Mouse (Mus musculus): Measurements from ENCODE around the gene Prkcg. TPM values are rescaled to one million over a fixed set of nuclear protein-coding genes. Genes with fewer than 3 reads are reported as not detected.

Prkcg gene
- total RNA-seq, 2 experiments from 2014 or later: 0.84 TPM; not detected in 1

DNA sequence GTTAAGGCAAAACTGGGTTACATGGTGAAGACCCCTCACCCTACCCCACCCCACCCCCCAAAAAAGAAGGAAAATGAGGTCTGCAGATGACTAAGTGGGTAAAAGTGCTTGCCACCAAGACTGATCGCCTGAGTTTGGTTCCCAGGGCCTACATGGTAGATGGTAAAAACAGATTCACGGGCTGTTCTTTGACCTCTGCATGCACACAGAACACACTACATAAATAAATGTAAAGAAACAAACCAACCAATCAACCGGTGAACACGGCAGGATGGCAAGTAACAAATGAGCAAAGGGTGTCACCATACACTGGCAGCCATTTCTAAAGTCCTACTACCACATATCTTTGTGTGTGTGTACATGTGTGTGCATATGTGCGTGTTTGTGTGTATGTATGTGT is 59.3 kb downstream of the Prkcg start:
- ATAC-seq (replicated peaks; ENCODE audit: low FRiP score, poor library complexity, severe bottlenecking): no peak

DNA sequence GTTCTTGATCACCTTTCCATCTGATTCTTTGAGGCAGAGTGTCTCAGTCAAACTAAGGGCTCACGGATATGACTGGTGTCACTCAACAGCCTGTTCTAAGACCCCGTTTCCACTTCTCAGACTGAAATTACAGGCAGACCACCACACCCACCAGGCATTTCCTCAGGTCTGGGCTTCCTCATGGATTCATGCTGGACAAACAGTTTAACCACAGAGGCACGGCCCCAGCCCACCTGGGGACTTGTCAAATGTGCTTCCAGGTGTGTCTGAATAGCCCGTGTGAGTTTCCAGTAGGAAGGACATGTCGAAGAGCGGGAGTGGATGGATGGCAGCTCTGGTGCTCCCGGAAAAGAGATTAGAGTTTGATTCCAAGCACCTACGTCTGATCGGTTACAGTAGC is 60.8 kb downstream of the Prkcg start:
- no peak for ATAC-seq (replicated peaks; ENCODE audit: low FRiP score, poor library complexity, severe bottlenecking)

DNA sequence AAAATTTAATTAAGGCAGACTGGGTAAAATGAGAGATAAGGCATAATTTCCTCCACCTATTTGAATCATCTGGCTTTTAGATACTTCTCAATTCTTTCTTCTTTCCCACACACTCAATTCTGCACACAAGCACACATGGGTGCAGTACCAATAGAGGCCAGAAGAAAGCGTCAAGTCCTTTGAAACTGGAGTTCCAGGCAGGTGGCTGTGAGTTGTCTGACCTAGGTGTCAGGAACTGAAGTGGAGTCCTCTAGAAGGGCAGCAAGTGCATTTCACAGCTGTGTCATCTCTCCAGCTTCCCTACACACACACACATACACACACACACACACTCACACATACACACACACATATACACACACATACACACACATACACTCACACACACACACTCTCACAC is 62.6 kb downstream of the Prkcg start:
- no peak for ATAC-seq (replicated peaks; ENCODE audit: low FRiP score, poor library complexity, severe bottlenecking)

DNA sequence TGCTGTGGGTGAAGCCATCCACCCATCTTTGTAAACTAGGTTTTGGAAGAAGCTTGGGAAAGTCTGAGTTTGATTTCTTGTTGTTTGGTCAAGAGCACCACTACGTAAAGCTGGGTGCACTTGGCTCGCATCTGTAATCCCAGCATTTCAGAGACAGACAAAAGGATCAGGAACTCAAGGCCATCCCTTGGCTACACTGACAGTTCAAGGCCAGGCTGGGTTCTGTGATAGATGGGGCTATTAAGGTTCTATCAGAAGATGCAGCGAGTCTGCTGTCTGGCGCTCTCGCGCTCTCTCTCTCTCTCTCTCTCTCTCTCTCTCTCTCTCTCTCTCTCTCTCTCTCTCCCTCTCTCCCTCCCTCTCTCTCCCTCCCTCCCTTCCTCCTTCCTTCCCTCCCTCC is 65.9 kb downstream of the Prkcg start:
- ATAC-seq (replicated peaks; ENCODE audit: low FRiP score, poor library complexity, severe bottlenecking): no peak

DNA sequence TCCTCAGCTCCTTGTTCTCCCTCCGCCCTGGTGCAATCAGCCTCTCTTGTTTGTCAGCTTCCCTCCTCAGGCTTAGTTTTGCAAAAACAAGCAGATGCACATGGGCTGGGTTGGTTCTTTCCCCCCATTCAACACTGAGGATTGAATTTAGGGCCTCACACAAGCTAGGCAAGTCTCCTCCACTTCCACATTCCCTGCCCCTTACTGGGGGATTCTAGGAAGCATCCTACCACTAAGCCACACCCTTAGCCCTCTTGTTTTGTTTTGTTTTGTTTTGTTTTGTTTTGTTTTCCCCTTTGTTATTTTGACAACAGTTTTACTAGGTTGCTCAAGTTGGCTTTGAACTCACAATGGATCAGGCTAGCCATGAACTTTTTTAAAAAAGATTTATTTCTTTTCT is 71.7 kb downstream of the Prkcg start:
- no peak for ATAC-seq (replicated peaks; ENCODE audit: low FRiP score, poor library complexity, severe bottlenecking)

DNA sequence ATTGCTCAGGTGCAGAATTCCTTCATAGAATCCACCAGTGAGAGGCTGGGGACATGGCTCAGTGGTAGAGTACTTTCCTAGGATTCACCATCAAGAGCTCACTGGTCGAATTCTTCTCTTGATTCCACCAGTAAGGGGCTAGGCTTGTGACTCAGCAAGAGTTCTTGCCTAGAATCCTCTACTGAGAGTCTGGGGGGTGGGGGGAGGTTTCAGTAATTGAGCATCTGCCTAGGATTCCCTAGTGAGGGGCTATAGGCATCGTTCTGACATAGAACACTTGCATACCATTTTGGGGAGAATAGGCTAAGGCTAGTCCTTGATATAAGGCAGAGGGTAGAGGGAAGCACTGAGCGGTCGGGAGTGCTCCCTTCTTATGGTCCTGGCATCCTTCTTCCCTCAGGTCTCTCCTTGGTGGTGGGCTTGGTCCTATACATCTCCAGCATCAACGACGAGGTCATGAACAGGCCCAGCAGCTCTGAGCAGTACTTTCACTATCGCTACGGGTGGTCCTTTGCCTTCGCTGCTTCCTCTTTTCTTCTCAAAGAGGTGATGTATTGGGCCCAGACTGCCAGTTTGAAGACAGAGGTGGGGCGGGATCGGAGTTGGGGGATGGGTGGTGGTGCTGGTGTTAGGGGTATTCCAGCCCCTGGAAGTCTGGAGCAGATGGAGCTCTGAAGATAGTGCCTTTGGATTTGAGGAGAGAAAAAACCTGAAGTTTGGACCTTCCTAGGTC is 76.7 kb downstream of the Prkcg start:
- ATAC-seq (replicated peaks; ENCODE audit: low FRiP score, poor library complexity, severe bottlenecking): no peak

DNA sequence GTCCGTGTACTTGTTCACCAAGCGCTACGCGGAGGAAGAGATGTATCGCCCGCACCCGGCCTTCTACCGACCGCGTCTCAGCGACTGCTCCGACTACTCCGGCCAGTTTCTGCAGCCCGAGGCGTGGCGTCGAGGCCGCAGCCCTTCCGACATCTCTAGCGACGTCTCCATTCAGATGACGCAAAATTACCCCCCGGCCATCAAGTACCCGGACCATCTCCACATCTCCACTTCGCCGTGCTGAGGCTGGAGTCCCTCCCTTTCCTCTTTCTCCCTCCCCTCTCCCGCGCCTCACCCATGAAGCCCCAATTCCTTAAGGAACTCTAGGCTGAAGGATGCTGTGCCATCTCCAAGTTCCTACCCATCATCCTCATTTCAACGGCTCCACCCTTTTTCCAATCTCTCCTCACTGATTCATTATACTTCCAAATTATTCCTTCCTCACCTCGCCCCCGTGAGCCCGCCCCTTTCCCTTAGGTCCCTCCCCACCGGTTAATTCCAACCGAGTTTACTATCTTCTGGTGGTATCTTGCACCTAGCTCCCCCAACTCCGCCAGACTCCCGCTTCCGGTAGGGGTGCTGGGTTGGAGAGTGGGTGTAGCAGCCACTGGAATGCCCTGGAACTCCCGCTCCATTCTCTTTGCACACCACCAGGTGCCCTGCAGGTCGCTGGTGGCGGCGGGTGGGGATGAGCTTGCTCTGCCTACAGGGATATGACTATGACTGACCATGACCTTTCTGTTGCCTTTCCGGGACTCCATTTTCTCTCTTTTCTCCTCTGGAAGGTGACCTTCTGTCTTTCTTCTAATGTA is 77.9 kb downstream of the Prkcg start:
- no peak for ATAC-seq (replicated peaks; ENCODE audit: low FRiP score, poor library complexity, severe bottlenecking)

DNA sequence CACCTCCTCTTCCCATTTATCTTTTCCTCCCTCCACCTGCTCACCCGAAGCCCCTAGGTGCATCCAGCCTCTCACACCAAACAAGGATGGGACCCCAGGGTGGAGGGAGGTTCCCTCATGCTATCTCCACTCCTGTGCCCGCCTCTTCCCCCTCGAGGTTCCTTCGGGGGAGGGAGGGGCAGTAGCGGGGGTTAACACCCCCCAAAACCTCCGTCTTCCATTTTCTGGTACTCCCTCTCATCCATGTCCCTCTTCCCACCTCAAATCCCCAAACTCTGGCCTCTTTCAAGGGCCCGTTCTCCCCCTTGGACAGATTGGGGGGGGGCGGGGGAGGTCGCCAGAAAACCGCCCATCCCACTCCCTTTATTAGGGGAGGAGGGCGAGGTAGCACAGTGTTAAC is 78.6 kb downstream of the Prkcg start:
- ATAC-seq (replicated peaks; ENCODE audit: low FRiP score, poor library complexity, severe bottlenecking): no peak

DNA sequence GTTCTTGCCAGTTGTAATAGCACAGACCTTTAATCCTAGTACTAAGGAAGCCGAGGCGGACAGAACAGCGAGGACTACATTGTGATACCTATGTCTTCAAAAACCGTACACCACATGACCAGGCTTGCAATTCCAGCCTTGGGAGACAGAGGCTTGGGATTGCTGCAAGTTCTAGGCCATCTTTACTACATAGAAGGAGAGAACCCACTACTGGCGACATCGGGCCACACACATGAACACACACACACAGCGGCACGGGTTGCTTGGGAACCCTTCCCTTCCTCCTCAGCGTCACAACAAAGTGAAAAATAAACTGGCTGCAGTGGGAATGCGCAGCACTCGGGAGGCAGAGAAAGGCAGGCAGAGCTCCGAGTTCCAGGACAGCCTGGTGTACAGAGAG is 79.3 kb downstream of the Prkcg start:
- no peak for ATAC-seq (replicated peaks; ENCODE audit: low FRiP score, poor library complexity, severe bottlenecking)

DNA sequence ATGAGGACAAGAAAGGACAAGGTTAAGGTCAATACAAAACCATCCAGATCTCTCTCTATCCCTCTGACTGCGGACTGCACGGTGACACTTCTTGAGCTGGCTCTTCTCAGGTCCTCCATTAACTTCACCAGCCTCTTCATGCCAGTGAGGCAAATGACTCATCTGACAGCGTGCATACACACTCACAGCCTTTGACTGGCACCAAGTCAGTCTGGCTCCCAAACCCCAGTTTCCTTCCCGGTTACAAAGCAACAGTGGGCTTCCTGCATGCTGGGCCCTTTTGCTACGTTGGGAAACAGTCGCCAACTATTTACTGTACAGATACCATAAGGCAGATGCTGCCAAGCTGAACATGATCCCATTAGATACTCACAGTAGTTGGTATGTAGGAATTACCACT is 80.2 kb downstream of the Prkcg start:
- ATAC-seq (replicated peaks; ENCODE audit: low FRiP score, poor library complexity, severe bottlenecking): no peak

DNA sequence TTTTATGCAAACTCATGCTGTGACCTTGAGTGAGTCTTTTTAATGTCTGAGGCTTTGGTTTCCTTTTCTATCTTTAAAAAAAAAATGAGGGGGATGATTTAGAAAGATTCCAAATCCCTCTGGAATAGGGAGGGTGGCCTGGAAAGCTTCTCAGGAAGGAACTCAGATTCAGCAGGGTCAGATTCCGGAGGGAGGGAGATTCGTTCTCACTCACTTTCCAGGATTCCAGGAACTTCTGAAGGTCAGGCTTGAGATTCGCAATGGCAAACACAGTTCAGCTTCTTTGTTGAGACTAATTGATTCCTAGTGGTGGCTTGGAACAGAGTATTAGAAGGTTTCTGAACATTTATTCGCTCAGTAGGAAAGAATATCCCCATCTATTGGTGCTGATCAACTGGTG is 81.4 kb downstream of the Prkcg start:
- no peak for ATAC-seq (replicated peaks; ENCODE audit: low FRiP score, poor library complexity, severe bottlenecking)

DNA sequence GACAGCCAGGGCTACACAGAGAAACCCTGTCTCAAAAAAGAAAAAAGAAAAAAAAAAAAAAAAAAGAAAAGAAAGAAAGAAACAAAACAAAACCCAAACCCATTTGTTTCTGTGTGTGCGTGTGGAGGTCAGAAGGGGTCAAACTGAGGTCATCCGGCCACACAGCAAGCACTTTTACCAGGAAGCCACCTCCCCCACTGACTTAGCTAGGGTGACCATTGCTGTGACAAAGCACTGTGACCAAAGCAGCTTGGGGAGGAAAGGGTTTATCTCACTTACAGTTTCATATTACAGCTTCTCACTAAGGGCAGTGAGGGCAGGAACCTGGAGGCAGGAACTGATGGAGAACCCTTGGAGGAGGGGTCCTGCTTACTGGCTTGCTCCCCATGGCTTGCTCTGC is 83.4 kb downstream of the Prkcg start:
- no peak for ATAC-seq (replicated peaks; ENCODE audit: low FRiP score, poor library complexity, severe bottlenecking)

DNA sequence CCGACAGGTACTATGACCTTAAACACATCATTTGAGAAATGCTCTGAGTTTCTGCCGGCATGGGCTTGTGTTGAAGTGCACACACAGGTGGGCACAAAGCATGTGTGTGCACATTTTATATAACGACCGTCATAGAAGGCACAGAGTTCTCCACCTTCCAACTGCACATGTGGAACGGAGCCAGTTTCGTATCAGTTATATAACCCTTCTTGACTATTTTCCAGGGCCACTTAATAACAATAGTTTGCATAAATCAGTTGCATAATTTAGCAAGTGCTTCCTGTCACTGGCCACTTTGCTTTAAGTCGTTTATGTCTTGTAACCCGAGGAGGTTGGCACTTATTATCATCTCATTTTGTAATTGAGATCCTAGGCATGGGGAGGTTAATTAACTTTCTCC is 84.8 kb downstream of the Prkcg start:
- ATAC-seq (replicated peaks; ENCODE audit: low FRiP score, poor library complexity, severe bottlenecking): no peak

DNA sequence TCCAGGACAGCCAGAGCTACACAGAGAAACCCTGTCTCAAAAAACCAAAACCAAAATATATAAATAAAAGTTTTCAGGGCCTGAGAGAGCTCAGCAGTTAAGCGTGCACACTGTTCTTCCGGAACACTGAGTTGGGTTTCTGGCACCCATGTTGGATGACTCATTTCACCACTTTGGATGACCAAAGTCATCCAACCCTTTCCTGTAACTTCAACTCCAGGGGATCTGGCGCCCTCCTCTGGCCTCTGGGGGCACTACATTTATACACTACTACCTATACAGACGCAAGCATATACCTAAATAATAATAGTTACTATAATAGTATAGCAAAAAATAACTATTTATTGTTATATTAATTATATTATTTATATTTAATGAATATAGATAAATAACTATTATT is 87.9 kb downstream of the Prkcg start:
- no peak for ATAC-seq (replicated peaks; ENCODE audit: low FRiP score, poor library complexity, severe bottlenecking)

Other genes with a start within 250 kb of the Prkcg start
- gene AU018091, start 120.0 kb upstream of the Prkcg start, total RNA-seq (2015; ENCODE audit: low replicate concordance): not detected in 2 replicates
- gene AU018091, start 120.0 kb upstream of the Prkcg start, total RNA-seq (2017; ENCODE audit: low replicate concordance): not detected in 2 replicates
- gene Nlrp12, start 39.4 kb upstream of the Prkcg start, total RNA-seq (2015; ENCODE audit: low replicate concordance): 0.72 TPM in 1 of 2 replicates, not detected in the other
- 1.0 TPM in 1 of 2 replicates, not detected in the other for gene Nlrp12, start 39.4 kb upstream of the Prkcg start, total RNA-seq (2017; ENCODE audit: low replicate concordance)
- 12.6 and 13.0 TPM in 2 replicates for gene Myadm, start 99 bp upstream of the Prkcg start, total RNA-seq (2015; ENCODE audit: low replicate concordance)
- gene Myadm, start 99 bp upstream of the Prkcg start, total RNA-seq (2017; ENCODE audit: low replicate concordance): 5.3 and 6.4 TPM in 2 replicates
- not detected in 2 replicates for gene Cacng7, start 43.8 kb downstream of the Prkcg start, total RNA-seq (2015; ENCODE audit: low replicate concordance)
- 2.1 TPM in 1 of 2 replicates, not detected in the other for gene Cacng7, start 43.8 kb downstream of the Prkcg start, total RNA-seq (2017; ENCODE audit: low replicate concordance)
- gene Cacng8, start 101.5 kb downstream of the Prkcg start, total RNA-seq (2015; ENCODE audit: low replicate concordance): not detected in 2 replicates
- not detected in 2 replicates for gene Cacng8, start 101.5 kb downstream of the Prkcg start, total RNA-seq (2017; ENCODE audit: low replicate concordance)
- gene Cacng6, start 135.0 kb downstream of the Prkcg start, total RNA-seq (2015; ENCODE audit: low replicate concordance): not detected in 2 replicates
- not detected in 2 replicates for gene Cacng6, start 135.0 kb downstream of the Prkcg start, total RNA-seq (2017; ENCODE audit: low replicate concordance)
- gene Tarm1, start 213.4 kb downstream of the Prkcg start, total RNA-seq (2015; ENCODE audit: low replicate concordance): 1.7 TPM in 1 of 2 replicates, not detected in the other
- 0.90 and 1.4 TPM in 2 replicates for gene Tarm1, start 213.4 kb downstream of the Prkcg start, total RNA-seq (2017; ENCODE audit: low replicate concordance)

Measured in erythroid progenitor cell, adult 5-6 weeks (primary cell).